Mouse (Mus musculus): ENCODE data around the gene Khdc1b. TPM values are rescaled to one million over a fixed set of nuclear protein-coding genes. Genes with fewer than 3 reads are reported as not detected.
"Not testable (repeated sequence)": the region's sequence is repeated elsewhere in the genome, so short reads cannot be mapped to it uniquely, and the experiment has no call there.

The Khdc1b gene
- total RNA-seq (2017), result not detected in 2 replicates

DNA sequence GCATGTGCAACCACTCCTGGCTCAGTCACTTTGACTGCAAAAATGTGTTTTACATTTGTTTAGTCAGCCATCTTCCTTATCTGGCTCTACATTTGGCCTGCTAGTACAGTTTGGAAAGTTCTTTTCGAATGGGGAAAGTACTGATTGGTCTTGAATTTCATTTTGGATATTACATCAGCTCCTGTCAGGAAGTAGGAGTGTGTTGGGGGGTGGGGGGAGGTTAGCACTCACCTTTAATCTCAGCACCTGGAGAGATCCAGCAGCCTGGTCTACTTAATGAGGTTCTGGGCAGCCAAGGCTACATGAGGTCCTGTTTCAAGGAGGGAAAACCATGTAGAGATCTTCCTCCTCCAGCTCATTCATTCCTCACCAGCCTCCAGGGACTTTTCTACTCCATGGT is at the start of gene Khdc1b:
Gene Khdc1b (plus strand): TSS at position 301 of the 400 bp plus-strand sequence.
- ATAC-seq (replicated peaks in 1 of 2; ENCODE audit: insufficient read depth in 1 of 2, low FRiP score in 2 of 2, low TSS enrichment in 1 of 2, low read depth in 1 of 2, poor library complexity in 2 of 2, severe bottlenecking in 2 of 2), result no peak

DNA sequence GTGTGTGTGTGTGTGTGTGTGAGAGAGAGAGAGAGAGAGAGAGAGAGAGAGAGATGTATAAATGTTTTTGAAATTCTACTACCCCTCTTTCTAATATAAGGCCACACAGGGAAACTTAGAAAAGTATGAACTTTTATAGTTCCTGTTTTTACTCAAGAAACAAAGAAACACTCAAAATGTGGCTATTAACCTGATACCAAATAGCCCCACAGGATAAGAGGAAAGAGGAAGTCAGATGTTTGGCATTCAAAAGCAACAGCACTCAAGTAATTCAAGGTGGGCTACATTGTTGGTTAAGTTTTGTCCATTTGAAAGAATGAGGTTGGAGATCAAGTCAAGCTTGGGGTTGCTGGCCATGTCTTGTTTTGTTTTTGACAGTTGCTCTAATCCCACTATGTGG is 47.5 kb upstream of the Khdc1b start:
- peak; percentile 80 to 92 for ATAC-seq (replicated peaks in 1 of 2; ENCODE audit: insufficient read depth in 1 of 2, low FRiP score in 2 of 2, low TSS enrichment in 1 of 2, low read depth in 1 of 2, poor library complexity in 2 of 2, severe bottlenecking in 2 of 2)

DNA sequence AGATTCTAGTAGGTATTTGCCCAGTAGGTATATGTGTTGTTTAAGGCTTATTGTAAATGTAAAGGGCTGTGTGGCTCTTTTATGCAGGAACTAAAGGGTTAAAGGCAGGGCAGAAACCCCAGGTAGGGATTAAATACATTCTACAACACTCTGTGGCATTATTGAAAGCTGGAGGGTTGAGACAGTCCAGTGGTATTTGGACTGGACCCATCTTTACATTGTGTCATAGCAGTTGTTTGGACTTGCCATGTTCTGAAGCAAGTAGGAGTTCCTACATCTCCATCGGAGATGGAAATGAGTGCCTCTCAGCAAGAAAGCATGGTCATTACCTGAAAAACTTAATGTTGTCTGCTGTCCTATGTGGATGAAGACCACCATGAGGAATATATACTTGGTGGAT is 42.6 kb upstream of the Khdc1b start:
- ATAC-seq (replicated peaks in 1 of 2; ENCODE audit: insufficient read depth in 1 of 2, low FRiP score in 2 of 2, low TSS enrichment in 1 of 2, low read depth in 1 of 2, poor library complexity in 2 of 2, severe bottlenecking in 2 of 2), result no peak

DNA sequence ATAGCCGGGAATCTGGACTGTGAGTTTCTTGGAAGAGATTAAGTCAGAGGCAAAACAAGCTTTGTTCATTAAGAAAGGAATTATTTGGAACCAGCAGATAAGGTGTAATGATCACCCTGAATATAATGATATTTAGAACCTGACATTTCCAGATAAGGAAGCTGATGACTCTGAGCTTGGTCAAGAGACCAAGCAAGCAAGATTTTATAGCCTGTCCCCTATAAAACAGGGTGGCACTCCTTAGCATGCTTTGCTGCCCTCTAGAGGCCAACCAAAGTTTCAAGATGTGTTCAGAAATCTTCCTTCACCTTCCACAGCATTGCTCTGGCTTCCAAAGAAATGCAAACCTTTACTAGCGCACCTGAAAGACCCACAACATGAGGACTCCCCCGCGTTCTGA is 39.1 kb upstream of the Khdc1b start:
- peak; percentile 84 to 85 for ATAC-seq (replicated peaks in 1 of 2; ENCODE audit: insufficient read depth in 1 of 2, low FRiP score in 2 of 2, low TSS enrichment in 1 of 2, low read depth in 1 of 2, poor library complexity in 2 of 2, severe bottlenecking in 2 of 2)

DNA sequence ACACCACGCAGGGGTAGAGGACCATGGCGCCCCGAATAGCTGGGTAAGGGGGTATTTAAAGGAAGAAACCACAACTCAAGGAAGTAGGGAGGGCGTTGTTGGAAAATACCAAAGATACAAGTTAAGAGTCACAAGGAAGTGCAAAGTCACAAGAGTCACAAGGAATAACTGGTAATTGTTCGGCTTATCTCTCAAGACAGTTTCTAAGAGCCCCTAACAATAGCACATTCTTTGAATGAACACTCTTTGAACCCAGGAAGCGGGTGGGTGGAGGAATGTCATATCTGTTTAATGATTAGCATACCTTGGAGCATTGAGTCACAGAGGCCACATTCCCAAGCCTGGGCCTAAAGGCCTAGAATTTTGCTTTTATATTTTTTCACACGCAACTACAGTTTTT is 38.6 kb upstream of the Khdc1b start:
- not testable (repeated sequence) for ATAC-seq (replicated peaks in 1 of 2; ENCODE audit: insufficient read depth in 1 of 2, low FRiP score in 2 of 2, low TSS enrichment in 1 of 2, low read depth in 1 of 2, poor library complexity in 2 of 2, severe bottlenecking in 2 of 2)

DNA sequence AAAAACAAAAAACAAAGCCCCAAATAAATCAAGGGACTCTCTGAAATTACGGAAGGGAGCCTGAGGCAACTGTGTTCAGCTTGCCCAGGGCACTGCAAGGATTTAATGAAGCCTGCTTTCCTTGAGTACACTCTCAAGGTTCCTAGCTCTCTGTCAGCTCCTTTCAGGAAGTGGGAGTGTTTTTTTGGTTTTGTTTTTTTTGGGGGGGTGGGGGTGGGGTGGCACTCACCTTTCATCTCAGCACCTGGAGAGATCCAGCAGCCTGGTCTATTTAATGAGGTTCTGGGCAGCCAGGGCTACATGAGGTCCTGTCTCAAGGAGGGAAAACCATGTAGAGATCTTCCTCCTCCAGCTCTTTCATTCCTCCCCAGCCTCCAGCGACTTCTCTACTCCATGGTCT is 34.0 kb upstream of the Khdc1b start, which contains the start of gene Khdc1a:
Gene Khdc1a (plus strand): TSS at position 301 of the 400 bp plus-strand sequence.
- ATAC-seq (replicated peaks in 1 of 2; ENCODE audit: insufficient read depth in 1 of 2, low FRiP score in 2 of 2, low TSS enrichment in 1 of 2, low read depth in 1 of 2, poor library complexity in 2 of 2, severe bottlenecking in 2 of 2), result no peak

DNA sequence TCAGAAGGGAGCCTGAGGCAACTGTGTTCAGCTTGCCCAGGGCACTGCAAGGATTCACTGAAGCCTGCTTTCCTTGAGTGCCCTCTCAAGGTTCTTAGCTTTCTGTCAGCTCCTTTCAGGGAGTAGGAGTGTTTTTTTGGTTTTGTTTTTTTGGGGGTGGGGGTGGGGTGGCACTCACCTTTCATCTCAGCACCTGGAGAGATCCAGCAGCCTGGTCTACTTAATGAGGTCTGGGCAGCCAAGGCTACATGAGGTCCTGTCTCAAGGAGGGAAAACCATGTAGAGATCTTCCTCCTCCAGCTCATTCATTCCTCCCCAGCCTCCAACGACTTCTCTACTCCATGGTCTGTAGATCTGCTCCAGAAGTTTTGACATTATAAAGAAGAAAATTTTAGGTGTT is 15.3 kb upstream of the Khdc1b start, which contains the start of gene Khdc1c:
Gene Khdc1c (plus strand): TSS at position 301 of the 400 bp plus-strand sequence.
- ATAC-seq (replicated peaks in 1 of 2; ENCODE audit: insufficient read depth in 1 of 2, low FRiP score in 2 of 2, low TSS enrichment in 1 of 2, low read depth in 1 of 2, poor library complexity in 2 of 2, severe bottlenecking in 2 of 2), result not testable (repeated sequence)

DNA sequence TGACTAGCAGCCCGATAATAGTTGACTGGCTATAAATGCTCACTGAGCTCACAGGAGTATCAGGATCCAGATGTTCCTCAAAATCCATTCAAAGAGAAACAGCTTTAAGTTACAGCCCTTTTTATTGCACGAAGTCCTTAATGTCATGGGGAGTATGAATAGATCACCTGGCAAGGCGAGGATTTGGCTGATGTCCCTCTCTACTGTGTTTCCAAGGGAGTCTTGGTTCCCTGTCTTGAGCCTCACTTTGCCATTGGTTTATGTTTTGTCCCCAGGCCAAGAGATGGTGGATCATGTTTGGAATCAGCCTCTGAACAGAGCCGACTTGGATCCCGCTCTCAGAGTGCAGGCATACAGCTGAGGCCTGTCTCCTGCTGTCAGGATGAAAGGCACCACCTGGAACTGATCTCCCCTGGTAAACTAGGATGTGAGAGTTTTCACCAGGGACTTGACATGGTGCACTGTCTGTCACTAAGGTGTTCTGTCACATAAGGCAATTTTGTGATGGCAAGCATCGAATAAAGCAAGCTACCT is 7.8 kb downstream of the Khdc1b start:
- no peak for ATAC-seq (replicated peaks in 1 of 2; ENCODE audit: insufficient read depth in 1 of 2, low FRiP score in 2 of 2, low TSS enrichment in 1 of 2, low read depth in 1 of 2, poor library complexity in 2 of 2, severe bottlenecking in 2 of 2)

DNA sequence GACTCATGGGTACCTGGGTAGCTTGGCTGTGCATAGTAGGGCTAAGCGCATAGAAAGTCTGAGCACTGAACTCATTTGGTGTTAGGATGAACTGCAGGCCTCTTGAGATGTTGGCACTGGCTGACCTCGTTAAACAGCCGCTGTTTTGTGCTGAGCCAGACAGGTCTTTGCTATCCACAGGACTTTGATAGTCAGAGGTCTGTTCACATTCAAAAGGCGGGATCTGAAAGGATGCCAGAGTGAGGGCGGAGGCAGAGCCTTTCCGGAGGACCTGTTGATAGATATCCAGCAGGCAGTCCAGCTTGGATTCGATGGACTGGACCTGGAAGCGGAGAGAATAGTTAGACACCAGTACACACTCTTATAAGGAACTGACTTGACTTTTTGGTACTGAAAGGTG is 19.4 kb downstream of the Khdc1b start:
- no peak for ATAC-seq (replicated peaks in 1 of 2; ENCODE audit: insufficient read depth in 1 of 2, low FRiP score in 2 of 2, low TSS enrichment in 1 of 2, low read depth in 1 of 2, poor library complexity in 2 of 2, severe bottlenecking in 2 of 2)

DNA sequence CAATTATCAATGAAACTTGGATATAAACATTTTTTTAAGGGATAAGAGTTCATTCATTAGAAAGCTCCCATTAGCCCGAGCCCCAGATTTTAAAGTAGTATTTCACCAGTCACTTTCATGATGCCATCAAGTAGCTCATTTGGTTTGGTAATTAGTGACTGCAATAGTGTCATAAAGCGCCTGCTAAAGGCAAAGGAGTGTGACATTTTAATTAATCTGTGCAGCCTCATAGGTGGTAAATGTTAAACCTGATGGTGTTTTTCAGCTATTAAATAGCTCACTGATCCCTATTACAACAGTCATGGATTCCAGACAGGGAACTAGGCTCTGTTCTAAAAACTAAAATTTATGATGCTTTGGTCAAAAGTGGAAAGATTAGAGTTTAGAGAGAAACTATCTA is 23.9 kb downstream of the Khdc1b start:
- ATAC-seq (replicated peaks in 1 of 2; ENCODE audit: insufficient read depth in 1 of 2, low FRiP score in 2 of 2, low TSS enrichment in 1 of 2, low read depth in 1 of 2, poor library complexity in 2 of 2, severe bottlenecking in 2 of 2), result no peak

DNA sequence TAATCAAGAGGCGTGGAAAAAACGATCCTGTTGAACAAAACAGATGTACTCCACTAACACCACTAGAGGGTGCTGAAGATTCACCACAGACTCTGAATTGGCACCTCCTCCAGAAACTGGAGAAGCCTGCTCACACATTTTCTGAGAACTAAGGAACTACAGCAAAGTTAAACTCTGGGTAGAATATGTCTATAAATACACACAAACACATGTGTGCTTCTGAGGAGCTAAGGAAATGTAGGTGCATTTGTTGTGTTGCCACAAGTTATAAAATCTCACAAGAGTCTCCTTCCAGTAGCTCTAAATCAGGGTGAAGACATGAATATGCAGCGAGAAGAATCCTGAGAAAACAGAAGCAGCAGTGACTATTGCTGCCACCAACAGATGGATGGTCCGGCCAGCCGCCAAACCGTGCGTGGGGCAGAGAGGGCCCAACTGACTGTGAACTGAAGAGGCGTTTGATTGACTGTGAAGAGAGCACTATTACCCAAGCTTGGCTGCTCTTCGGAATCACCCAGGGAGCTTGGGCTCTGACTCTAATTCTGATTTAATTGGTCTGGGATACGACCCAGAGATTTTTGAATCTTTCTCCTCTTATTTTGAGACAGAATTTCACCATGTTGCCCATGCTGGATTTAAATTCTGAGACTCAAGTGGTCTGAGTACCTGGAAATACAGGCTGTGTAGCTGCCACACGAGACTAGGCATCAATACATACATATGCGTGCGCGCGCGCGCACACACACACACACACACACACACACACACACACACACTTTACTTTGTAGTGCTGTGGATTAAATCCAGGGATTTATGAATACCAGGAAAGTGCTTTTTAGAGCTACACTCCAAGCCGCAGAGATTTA is 28.2 kb downstream of the Khdc1b start:
- ATAC-seq (replicated peaks in 1 of 2; ENCODE audit: insufficient read depth in 1 of 2, low FRiP score in 2 of 2, low TSS enrichment in 1 of 2, low read depth in 1 of 2, poor library complexity in 2 of 2, severe bottlenecking in 2 of 2), result peak; percentile 80 to 81

DNA sequence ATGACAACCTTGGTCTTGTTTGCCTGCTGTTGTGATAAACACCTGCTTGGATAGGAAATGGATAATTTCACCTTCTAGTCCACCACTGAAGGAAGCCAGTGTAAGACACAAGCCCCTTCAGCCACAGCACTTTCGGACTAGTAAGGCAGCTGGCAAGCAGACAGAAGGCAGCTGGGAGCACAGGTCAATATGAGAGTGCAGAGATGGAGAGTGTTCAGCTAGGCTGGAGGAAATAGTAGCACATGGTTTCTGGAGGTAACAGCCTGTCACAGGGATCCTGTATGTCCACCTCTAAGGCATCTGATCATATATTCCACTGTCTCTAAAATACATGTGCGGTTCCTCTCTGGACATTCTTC is 28.8 kb downstream of the Khdc1b start:
- ATAC-seq (replicated peaks in 1 of 2; ENCODE audit: insufficient read depth in 1 of 2, low FRiP score in 2 of 2, low TSS enrichment in 1 of 2, low read depth in 1 of 2, poor library complexity in 2 of 2, severe bottlenecking in 2 of 2), result no peak

DNA sequence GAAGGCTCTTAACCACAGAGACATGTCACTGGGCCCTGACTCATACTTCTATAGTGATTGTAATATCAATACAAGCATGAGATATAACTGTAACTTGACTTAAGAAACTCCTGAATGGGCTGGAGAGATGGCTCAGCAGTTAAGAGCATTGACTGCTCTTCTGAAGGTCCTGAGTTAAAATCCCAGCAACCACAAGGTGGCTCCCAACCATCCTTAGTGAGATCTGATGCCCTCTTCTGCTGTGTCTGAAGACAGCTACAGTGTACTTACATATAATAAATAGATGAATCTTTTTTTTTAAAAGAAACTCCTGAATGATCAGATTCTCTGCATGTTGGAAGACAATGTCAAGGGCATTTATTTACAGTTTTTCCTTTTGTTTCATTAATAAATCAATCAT is 36.0 kb downstream of the Khdc1b start:
- ATAC-seq (replicated peaks in 1 of 2; ENCODE audit: insufficient read depth in 1 of 2, low FRiP score in 2 of 2, low TSS enrichment in 1 of 2, low read depth in 1 of 2, poor library complexity in 2 of 2, severe bottlenecking in 2 of 2), result no peak

DNA sequence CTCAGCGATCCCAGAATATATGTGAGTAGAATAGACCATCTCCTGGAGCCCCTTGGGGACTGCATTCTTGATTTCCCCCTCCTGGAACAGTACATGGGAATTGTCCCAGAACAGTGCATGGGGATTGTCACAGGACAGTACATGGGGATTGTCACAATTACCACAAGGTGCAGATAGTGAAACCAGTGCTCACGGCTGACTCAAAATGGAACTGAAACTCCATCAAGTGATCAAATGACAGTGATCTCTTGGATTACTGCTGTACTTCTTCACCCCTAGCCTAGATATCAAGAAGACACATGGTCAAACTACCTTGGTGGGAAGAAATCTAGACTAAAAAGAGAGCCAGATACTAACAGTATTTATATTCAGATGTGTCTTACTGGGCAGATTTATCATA is 42.3 kb downstream of the Khdc1b start:
- ATAC-seq (replicated peaks in 1 of 2; ENCODE audit: insufficient read depth in 1 of 2, low FRiP score in 2 of 2, low TSS enrichment in 1 of 2, low read depth in 1 of 2, poor library complexity in 2 of 2, severe bottlenecking in 2 of 2), result no peak

DNA sequence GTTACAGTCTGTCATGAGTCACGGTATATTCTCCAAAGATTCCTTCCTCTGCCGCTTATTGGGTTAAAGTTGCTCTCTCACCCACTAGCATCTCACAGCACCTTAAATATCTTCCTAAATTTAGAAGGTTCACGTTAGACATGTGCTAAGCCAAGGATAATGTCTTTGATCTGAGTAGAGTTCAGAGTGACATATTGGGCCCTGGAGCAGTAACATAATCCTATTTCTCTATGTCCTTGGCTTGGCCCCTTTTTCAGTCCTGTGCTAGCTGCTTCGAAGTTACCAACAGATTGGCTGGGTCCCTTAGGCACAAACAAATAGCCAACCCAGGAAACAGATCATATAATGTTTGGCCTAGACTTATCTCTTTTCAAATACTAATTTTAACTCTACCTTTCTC is 44.7 kb downstream of the Khdc1b start:
- ATAC-seq (replicated peaks in 1 of 2; ENCODE audit: insufficient read depth in 1 of 2, low FRiP score in 2 of 2, low TSS enrichment in 1 of 2, low read depth in 1 of 2, poor library complexity in 2 of 2, severe bottlenecking in 2 of 2), result no peak

DNA sequence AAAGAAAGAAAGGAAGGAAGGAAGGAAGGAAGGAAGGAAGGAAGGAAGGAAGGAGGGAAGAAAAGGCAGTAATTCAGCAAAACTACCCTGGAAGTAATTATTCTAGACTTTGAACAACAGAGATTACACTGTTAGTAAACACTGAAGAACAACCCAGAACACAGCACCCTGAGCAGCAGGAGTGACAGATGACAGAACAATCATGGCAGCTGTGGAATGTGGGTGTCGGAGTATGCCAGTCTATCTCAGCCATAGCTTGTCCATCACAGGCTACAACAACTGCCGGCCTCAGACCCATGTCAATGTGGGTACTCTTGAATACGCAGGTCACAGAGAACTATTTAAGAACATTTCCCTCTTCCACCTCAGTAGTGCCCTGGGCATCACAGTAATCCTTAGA is 48.3 kb downstream of the Khdc1b start:
- ATAC-seq (replicated peaks in 1 of 2; ENCODE audit: insufficient read depth in 1 of 2, low FRiP score in 2 of 2, low TSS enrichment in 1 of 2, low read depth in 1 of 2, poor library complexity in 2 of 2, severe bottlenecking in 2 of 2), result no peak

DNA sequence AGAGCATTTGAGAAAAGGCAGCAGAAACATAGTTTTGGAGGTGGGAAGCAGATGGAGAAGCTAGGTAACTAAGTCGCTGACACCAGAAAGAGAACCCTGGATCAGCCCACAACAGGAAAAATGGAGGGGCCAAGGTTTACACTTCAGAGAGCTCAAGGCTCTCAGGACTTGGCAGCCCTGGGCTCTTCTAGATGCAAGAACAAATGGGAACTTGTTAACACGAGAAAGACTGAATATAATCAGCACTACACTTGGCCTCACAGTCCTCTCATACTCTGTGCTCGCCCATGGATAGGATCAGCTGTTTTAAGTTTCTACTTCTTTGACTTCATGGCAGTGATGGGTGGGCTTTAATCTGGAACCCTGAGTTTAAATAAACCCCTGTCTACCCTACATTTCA is 51.5 kb downstream of the Khdc1b start:
- ATAC-seq (replicated peaks in 1 of 2; ENCODE audit: insufficient read depth in 1 of 2, low FRiP score in 2 of 2, low TSS enrichment in 1 of 2, low read depth in 1 of 2, poor library complexity in 2 of 2, severe bottlenecking in 2 of 2), result no peak
